Mouse (Mus musculus) MN1 (cell line): Measurements from ENCODE around the gene Ccdc47.
A peak's percentile ranks its signal among the peaks of the same experiment; 100 is the strongest.

ENCODE experiments used
- DNase-seq: peaks from one replicate; pipeline ENCODE4 v3.0.0-alpha.2; 2016; ENCODE audit warnings: low spot score

Gene Ccdc47

DNA sequence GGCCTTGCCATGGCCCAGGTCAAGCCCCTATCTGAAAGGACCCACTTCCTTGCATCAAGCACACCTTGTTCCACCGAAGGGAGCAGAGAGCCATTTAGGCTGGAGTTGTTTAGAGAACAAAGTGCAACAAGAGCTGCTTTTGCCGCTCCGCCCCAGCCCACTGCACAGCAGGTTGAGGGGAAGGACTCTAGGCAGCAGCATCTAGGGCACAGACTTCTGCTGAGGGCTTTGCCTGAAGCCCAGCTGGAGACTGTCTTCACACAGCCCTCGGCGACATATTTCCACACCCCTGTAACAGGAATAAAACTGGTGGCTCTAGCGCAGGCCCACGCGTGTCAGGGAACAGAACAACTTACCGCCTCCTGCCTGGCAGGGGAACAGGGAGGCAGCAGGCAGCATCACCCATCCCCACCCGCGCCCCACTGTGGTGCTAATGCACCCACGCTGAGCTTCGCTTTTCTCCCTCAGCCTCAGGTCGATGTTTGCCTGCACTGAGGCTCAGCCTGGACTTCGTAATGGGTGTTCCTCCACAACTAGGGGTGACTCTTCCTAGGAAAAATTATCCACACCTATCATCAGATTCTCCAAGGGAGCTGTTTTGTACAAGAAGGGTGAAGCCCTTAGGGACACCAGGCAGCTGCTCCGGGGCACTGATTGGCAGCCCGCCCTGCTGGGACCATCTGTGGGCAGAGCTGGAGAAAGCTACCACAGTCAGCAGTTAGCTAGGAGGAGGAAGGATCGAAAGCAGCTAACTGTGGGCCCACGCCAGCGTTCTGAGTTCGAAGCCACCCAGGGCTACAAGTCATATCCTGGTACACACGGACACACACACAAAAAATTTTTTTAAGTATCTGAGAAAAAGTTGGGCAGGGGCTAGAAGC is 55.1 kb downstream of the Ccdc47 start, which contains the start of the genes Gm10840 and Limd2:
Gm10840 (plus strand) TSS at position 10 of the 881 bp plus-strand sequence.
Limd2 (minus strand) TSS at position 20 of the 881 bp plus-strand sequence.
- peak; percentile 65 for DNase-seq

DNA sequence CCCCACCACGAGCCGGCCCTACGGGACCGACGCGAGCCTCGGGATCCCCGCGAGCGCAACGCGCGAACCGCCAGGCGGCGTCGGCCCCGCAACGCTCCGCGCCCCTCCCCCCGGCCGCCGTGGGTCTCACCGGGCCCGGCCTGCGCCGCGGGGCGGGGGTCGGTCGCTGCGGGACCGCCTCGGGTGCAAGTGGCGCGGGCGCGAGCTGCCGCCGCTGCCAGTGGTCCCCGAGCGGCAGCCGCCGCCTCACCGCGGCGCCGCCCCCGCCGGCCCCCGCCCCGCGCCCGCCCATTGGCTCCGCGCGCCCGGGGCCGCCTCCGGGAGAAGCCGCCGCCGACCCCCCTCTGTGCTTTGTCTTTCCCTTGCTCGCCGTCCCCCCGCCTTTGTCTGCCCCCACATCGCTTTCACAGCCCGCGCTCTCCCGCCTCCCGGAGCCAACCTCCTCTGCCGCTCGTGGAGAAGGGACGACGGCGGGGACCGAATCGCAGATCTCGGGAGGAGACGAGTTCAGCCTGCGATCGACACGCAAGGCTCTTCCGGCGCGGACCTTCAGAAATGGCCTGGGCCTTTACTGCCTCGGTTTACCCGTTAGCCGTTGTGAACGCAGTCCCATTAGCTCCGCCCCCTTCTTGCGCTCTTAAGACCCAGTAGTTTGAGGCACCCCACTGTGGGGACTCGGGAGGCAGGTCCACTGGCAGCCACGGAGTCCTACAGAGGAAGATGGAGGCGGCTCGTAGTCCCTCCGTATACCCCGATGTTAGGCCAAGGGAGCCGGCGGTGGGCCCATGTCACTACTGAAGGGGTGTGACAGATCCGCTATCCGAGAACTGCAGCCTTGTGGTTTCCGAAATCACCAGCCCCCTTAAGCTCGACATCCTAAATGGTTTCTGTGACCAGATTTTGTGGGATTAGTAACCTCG is 56.0 kb downstream of the Ccdc47 start:
- DNase-seq: peak; percentile 56

DNA sequence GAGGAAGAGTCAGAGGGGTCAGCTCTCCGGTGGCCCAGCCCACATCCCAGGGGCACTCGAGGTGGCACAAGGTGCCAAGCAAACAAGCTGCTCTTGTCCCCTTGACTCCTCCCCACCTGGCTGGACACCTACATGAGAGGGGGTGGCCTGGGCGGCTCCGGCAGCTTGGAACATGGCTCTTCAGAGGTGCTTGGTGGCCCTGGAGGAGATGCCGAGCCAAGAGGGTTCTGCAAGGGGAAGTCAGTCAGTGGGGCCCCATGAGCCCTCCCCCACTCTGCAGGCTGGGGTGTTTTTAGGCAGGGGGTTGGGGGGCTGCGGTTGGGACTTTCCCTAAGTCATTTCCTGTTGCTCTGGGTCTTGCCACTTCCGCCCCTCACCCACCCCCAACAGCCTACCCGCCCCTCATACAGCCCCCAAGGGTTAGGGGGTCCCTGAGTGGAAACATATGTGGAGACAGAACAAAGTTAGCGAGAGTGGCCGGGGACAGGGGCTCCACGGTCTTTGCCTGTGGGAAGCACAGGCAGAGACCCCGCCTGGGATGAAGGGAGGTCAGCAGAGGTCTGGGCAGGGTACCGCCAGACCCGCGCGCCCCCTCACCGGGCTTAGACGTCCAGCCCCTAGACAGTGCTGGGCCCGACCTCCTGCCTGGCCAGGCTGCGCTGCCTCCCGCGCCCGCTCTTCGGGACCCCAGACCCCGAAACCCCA is 56.8 kb downstream of the Ccdc47 start:
- DNase-seq: no peak

DNA sequence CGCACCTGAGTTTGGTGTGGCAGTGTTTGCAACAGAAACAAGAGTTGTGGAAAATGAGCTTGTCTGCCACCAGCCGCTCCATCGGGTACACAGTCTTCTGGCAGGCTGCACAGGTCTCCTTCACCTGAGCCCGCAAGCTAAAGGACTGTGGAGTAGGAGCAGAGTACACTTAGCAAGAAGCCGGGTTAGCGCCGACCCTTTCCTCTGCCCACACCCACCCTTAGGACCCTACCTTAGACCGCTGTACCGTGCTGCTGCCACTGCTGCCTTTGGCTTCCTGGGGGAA is 57.3 kb downstream of the Ccdc47 start:
- DNase-seq: no peak

DNA sequence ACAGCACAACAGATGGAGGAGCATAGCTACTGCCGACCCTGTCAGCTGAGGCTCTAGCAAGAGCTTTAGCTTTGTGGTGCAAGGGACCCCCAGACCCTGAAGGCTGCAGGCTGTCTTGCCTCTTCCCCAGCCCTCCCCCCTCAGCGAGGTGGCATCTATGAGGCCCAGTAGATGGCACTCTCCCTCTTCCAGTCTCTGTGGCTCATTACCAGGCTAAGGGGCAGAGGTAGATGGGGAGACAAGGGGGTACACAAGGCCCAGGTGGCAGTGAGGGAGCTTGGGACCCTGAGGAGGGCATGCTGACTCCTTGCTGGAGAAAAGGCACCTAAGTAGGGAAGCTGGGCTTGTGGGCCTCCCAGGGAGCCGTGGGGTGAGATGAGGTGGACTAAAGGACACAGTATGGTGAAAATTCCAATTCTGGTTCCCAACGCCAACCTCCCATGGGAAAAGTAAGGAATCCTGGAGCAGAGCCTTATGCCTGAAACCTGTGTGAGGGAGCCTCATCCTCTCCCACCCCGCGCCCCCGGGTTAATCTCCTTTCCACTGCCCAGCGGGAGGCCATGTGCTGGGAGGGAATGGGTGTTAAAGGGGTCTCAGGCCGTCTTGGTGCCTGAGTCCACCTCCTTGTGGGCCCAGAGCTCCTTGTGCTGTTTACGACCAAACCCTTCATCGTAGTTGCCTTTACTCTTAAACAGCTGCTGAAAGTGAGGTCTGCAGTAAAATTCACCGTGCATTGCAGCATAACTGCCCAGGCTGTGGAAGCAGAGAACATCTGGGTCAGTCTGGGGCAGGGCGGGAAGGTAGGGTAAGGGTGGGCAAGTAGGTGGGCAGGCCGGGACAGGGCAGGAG is 57.8 kb downstream of the Ccdc47 start:
- DNase-seq: no peak

DNA sequence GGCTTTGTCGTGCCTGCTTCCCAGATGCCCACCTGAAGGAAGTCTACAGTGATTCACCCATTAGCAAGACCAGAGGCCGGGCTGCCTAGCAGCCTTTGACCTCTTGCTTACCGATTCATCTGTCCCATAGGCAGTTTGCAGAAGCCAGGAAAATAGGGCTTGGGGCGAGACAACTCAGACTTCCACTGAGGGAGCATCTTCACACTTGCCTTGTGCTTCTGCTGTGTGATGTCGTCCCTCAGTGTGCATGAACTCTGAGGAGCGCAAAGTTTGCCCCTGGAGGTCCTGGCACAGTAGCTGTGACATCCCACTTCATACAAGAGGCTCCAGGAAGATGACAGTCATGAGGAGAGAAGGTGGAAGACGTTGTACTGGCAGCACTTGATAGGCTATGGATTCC is 59.0 kb downstream of the Ccdc47 start:
- DNase-seq: no peak

DNA sequence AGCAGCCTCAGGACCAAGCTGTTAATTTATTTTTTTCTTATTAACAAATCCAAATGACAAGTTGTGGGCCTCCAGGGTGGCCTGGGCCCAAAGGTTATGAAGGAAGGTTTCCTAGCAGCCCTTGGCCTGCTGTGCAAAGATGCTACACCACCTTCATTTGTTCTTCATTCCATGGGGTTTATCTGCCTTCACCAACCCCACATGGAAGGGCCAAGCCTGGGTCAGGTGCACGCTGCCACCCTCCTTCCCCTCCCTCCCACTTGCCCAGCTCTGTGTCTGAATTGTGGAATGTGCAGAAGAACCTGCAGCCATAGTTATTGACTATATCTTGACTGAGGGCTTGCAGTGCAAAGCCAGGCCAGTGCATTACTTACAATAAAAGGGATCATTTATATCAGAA is 59.9 kb downstream of the Ccdc47 start:
- DNase-seq: no peak

DNA sequence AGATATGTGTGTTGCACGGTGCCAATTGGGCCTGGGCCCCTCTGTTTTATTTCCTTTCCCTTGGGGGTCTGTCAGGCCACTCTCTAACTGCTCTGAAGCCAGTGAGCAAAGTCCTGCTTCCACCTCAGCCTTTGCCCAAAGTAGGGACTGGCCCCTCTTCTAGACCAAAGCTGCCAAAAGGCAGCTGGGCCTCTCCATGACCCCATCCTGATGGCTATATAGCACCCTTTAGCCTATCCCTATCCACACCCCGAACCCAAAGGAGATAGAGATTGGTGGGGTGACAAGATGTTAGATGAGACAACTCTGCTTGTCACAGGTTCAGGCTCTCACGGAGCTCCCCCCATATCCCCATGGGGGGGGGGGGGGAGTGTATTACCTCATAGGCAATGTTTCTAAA is 60.4 kb downstream of the Ccdc47 start:
- DNase-seq: no peak

DNA sequence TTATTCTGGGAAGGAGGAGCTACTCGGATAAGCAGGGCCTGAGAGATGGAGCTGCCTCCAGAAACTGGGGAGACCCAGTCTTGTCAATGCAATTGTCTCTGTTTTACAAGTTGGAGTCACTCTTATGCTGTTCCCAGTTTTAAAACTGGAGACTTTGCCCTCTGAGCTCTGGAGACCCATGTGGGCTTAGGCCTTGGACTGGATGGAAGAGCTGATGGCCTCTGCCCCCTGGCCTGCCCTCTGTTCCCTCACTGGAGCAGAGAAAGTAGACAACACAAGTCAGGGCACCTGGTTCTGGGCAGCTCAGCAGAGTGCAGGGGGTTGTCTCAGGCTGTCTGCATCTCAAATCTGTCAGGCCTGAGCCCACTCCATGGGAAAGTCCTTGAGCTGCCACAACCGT is 61.4 kb downstream of the Ccdc47 start:
- DNase-seq: no peak

DNA sequence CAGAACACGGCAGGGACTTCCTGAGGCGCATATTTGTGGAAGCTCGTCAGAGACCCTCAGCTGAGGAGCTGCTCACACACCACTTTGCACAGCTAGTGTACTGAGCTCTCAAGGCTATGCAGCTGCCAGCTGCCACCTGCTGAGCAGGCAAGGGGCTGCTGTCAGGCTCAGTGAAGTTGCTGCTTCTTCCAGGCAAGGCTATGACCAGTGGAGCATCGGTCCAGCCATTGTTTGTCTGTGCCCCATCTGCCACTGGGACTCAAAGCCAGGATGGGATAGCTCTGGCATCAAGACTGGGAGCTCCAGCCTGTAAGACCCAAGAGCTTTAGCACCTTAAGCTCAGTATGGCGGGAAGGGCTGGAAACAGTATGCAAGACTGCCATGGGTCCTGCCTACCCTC is 62.1 kb downstream of the Ccdc47 start:
- no peak for DNase-seq

DNA sequence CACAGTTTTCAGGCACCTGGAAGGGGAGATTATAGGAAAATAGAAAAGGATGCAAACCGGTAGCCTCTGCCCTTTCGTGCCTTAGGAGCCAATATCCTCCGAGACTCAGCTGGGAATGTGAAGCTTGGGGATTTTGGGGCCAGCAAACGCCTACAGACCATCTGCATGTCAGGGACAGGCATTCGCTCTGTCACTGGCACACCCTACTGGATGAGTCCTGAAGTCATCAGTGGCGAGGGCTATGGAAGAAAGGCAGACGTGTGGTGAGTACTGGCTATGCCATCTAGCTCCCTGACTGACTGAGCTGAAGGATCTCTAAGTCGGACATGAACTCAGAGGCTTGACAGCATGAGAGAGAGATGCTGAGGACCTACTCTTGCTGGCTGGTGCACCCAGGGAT is 64.0 kb downstream of the Ccdc47 start:
- DNase-seq: no peak

DNA sequence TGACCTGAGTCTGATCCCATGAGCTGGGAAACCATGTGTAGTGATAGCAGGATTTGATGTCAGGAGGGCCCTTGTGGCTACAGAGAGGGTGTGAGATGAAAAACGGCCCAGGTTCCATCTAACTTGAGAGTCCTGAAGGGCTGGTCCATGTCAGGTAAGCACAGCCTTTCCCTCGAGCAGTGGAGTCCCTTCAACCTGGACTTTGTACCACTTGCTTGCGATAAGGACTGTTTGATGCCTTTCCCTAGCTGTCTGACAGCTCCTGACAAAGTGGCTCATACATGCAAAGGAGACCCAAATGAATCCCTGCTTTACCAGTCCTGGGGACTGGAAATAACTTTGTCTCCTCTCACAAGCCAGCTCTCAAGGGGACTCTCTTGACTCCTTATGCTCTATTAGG is 64.9 kb downstream of the Ccdc47 start:
- no peak for DNase-seq
